Mouse (Mus musculus) Muller cell, postnatal 12 days (primary cell): ENCODE measurements around the gene Agr3.

ENCODE experiments used
- DNase-seq: peaks from one replicate; pipeline ENCODE4 v3.0.0-alpha.2; 2015; ENCODE audit errors: inconsistent ontology term

Agr3 gene

DNA sequence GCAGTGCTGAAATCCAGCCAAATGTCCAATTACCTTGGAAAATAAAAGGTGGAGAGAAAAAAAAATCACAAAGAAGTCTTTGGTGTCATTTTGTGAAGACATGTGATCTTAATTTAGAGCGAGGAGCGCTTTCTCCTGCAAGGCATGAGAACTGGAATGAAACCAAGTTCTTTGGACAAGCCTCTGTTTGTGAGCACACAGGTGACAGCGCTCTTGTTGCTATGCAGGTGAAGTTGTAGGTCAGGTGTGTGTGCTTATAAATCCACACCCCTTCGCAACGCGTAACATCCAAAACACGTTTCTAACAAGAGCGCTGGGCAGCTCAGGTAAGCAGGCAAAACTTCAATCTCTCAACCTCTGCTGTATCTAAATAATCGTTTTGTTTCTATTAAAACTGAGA, at the start of gene Agr3:
Agr3 (plus strand) TSS at position 219 of the 400 bp plus-strand sequence.
- no peak for DNase-seq

DNA sequence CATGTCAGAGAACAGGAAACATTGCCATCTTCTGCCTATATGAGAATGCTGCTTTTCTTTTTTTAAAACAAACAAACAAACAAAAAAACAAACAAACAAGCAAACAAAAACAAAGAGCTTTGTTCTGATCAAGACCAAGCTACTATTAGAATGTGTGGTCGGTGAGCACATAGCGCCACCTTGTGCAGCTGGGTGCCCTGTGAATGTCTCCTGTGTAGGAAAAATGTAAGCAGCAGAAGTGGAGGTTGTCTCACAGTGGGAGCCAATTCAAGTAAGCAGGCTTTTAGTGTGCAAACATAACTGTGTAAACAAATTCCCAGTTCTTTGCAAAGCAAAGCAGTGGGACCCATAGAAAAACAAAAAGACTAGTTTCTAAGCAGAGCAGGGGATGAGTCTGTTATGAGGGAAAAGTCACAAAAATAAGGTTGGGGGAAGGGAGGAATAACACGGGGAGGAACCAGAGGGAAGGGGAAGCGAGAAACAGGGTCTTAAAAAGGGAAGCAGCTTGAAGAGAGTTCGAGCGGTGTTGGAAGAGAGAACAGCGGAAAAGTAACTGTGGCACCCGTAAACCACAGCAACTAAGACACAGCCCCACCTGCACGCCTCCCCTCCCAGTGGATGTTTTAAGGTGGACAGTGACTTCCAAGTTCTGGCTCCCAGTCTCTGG, 40.4 kb upstream of the Agr3 start:
- DNase-seq = no peak

DNA sequence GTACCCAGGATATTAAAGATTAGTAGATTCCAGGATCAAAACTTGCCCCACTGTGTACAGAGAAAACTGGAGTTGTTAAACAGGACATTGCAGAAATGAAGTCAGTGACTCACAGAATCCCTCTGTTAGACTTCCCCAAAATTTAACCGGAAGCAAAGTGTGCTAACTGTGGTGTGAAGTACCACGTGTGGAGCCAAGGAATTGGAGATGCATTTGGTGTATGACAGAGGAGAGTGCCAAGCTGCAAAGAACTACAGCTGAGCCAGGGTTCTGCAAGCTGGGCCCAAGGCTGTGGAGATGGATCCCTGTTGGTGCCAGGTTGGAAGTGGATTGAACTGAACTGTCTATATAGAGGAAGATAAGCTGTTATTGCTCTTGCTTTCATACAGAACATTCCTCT, 36.0 kb upstream of the Agr3 start:
- DNase-seq = no peak

- no peak for DNase-seq
Measured at GRCm38 (mm10) chr12:35890756-35891155, 34.7 kb upstream of the Agr3 start.

- DNase-seq = peak; percentile 87
Measured at GRCm38 (mm10) chr12:35894304-35894900, 31.0 kb upstream of the Agr3 start.

- peak; percentile 69 for DNase-seq
Measured at GRCm38 (mm10) chr12:35895875-35896763, 29.3 kb upstream of the Agr3 start.

GRCm38 (mm10) chr12:35896764-35897282, 28.6 kb upstream of the Agr3 start:
- DNase-seq = peak; percentile 25

- no peak for DNase-seq
Measured at GRCm38 (mm10) chr12:35910632-35911031, 14.8 kb upstream of the Agr3 start.

GRCm38 (mm10) chr12:35915813-35916212, 9.6 kb upstream of the Agr3 start:
- DNase-seq = no peak

DNA sequence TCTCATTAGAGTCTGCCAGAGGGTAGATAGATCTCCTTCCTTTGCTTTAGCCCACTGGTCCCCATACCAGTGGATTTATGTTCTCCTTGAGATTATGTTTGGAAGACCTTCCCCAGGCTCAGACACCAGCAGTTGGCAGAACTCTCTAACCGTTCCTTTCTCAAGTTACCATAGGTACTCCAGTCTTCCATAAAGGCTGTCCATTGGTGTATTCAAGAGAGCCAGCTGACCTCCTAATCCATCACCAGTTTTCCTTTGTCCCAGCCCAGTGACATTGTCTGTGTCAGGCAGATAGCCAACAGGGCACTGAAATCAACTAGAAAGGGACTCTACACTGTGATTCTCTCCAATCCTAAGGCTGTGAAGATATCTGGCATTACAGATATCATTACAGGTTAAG, 9.0 kb upstream of the Agr3 start:
- no peak for DNase-seq

GRCm38 (mm10) chr12:35918031-35918430, 7.4 kb upstream of the Agr3 start:
- DNase-seq = peak; percentile 92

GRCm38 (mm10) chr12:35927804-35928203, 2.4 kb downstream of the Agr3 start:
- DNase-seq = no peak

- peak; percentile 9 for DNase-seq
Measured at GRCm38 (mm10) chr12:35932816-35933215, 7.4 kb downstream of the Agr3 start.

GRCm38 (mm10) chr12:35951757-35952156, 26.3 kb downstream of the Agr3 start:
- DNase-seq = no peak

DNA sequence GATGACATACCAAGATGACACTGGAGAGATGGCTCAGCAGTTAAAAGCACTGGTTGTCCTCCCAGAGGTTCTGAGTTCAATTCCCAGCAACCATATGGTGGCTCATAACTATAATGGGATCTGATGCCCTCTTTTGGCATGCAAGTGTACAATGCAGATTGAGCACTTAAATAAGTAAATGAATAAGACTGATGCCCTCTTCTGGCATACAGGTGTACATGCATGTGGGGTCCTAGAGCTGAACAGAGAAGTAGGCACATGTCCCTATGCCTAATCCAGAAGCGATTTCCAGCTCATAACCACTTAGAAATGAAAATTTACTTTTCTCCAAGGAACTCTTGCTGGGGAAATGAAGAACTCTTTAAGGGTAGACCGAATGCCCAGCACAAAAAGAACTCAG, 31.8 kb downstream of the Agr3 start:
- peak; percentile 18 for DNase-seq

- no peak for DNase-seq
Measured at GRCm38 (mm10) chr12:35966098-35966767, 40.8 kb downstream of the Agr3 start.

DNA sequence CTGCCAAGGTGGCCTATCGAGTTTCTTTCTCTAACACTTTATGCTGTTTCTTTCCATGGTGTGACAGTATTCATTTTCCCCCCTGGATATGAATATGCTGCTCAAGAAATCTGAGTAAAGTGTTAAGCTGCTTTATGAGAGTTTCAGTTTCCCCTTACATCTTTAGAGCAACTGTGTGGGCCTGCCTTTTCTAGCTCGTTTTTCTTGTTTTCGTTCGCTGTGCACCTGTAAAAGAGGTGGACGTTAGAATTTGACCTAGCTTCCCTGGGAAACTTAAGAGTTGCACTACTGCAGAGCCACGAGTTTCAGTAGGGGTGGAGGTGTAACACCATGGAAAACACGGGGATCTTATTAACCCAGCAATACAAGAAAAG, 41.3 kb downstream of the Agr3 start:
- DNase-seq = no peak

DNA sequence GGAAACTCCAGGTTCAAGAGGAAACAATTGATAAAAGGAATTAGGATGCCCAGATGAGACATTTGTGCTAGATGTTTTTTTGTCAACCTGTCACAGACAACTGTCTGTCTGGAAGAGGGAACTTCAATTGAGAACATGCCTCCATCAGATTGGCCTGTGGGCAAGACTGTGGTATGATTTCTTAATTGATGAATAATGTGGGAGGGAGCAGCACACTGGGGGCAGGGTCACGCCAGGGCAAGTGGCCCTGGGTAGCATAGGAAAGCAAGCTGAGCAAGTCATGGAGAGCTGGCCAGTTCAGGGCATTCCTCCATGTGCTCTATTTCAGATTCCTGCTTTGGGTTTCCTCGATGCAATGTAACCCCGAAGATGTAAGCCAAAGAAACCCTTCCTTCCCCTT, 50.5 kb downstream of the Agr3 start:
- DNase-seq = peak; percentile 43

DNA sequence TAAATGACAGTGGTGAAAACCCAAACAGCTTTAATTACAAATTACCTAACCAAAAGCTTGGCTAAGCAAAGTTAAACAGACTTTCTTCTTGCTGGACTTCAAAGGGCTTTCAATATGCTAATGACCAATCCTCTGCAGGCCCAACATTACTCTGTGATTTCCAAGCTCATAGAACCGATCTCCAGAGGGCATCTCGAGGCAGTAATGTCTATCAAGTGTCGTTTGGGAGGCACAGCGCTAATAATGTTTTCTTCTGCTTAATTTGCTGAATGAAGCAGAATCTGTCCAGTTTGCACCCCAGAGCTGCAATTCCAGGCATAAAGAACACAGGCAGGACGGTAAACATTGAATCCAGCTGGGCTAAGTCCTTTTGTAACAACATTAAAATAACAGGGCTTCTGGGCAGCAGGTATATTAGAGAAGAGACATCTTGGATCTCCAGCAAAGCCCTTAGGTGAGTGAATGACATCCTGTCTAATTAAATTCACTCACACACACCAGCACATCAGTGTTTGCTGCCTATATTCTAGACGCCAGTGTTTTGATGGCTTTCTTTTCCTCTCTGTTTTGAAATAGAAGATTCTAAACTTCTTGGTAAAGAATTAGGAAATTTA, 52.3 kb downstream of the Agr3 start:
- no peak for DNase-seq

GRCm38 (mm10) chr12:35979625-35980024, 54.2 kb downstream of the Agr3 start:
- DNase-seq = no peak

DNA sequence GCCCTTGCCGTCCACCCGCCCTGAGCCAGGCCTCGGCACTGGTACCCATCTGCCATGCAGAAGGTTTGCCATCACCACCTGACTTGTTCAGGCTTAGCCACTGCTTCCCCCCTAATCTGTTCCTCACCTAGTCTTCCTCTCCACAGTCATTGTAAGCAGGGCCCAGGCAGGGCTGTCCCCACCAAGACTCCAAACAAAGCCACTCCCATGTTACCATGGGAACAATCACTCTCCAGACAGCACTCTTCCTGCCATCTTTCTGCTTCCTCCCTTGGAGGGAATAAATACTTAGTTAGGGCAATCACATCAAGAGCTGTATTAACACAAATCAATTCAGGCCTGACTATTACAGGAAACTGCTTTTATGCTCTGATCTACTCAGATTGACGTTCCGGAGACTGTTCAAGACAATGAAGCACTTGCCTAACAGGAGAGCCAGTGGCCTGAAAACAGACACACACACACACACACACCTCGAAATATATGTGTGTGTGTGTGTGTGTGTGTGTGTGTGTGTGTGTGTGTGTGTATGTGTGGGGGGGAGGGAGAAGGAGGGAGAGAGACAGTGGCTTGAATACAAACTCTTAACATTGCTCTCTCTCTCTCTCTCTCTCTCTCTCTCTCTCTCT, 56.4 kb downstream of the Agr3 start:
- DNase-seq = peak; percentile 11
